Mouse (Mus musculus) c-Kit-positive CD71-positive TER-119-negative erythroid progenitor cells, embryonic 14.5 days (primary cell): ENCODE data around the gene H2-T23.
"Not testable (repeated sequence)": the region's sequence is repeated elsewhere in the genome, so short reads cannot be mapped to it uniquely, and the experiment has no call there.

ENCODE experiments used
- DNase-seq: peaks from one replicate; pipeline ENCODE4 v3.0.0-alpha.2; 2013; ENCODE audit warnings: low read depth

The H2-T23 gene

GRCm38 (mm10) chr17:36023710-36024654 lies 8.7 kb downstream of the H2-T23 start:
- DNase-seq = no peak

GRCm38 (mm10) chr17:36022922-36023321 lies 9.7 kb downstream of the H2-T23 start:
- DNase-seq = no peak

DNA sequence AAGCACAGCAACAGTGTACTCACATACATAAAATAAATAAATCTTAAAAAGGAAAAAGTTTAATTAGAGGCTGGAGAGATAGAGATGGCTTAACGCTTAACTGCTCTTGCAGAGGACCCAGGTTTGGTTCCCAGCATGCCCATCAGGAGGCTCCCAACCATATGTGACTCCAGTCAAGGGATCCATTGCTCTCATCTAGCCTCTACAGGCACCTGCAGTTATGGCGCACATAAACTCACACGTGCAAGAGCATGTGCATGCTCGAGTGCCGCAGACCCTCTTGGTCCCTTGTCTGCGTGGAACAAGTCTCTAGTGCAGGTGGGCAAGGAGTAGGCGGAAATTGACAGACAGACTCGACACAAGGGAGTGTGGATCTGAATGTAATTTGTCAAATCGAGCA lies 10.6 kb downstream of the H2-T23 start:
- DNase-seq = no peak

DNA sequence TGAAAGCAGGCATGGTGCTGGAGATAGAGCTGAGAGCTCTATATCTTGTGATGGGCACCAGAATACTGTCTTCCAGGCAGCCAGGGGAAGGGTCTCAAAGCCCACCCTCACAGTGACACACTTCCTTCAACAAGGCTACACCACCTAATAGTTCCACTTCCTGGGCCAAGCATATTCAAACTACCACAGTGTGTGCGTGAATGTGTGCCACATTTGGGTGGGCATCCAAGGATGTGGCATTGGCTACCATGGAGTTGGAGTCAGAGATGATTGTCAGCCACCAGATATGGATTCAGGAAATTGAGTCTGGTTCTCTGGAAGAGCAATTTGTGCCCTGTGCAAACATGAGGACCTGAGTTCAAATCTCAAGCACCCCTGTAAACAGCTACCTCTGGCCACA lies 11.3 kb downstream of the H2-T23 start:
- DNase-seq = no peak

DNA sequence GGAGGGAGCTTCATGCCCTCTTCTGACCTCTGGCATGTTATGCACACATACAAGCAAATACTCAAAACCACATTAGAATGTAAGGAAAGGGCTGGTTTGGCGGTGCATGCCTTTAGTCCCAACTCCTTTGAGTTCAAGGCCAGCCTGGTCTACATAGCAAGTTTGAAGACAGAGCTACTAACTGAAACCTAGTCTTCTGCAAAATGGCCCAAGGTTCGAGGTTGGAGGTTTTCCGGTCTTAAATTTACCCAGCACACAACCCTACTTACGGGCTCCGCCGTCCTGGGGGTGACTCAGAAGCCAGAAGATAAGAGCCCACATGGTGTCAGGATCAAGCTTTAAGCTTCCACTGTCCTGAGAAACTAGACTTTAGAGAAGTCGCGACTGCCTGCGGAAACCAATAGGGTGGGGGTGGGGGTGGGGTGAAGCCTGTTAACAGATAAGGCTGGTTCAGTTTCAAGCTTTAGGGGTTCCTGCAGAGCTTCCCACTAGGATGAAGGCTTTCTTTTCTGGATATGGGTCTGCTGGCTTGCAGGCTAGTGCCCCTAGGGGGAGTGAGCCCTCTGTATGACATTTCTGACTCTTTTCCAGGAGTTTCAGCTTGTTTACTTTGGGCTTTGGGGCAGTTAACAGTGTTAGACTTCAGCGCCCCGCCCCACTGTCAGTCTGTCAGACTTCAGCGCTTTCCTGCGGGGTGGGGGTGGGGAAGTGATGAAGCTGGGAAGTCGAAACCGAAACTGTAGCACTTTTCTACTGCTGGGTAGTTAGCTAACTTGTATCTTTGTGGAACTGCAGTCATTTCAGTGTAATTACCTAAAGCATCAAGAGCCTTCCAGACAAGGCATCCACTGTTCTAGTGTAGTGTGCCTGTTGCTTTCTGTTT lies 12.2 kb downstream of the H2-T23 start, which contains the start of gene H2-T24:
Gene H2-T24 (minus strand): TSS at position 370 of the 883 bp plus-strand sequence.
- DNase-seq = no peak

GRCm38 (mm10) chr17:36019519-36019918 lies 13.1 kb downstream of the H2-T23 start:
- no peak for DNase-seq

GRCm38 (mm10) chr17:36018979-36019378 lies 13.7 kb downstream of the H2-T23 start:
- no peak for DNase-seq

DNA sequence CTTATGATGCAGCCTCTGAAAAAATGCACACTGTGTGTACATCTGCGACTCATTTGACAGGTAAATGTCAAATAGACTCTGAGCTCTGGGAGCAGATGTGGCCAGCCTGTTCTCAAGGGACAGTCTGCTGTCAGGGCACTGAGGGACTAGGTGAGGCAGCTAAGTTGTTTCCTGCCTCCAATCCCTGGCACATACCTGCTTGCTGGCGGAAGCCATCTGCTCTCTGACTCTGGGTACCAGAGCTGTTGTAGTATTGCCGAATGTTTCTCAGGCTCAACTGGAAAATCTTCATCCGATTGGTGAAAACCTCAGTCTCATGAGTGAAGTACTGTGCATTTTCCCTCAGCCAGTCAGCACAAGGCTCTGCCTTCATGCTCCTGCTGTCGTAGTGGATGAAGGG lies 15.6 kb downstream of the H2-T23 start:
- DNase-seq = no peak

DNA sequence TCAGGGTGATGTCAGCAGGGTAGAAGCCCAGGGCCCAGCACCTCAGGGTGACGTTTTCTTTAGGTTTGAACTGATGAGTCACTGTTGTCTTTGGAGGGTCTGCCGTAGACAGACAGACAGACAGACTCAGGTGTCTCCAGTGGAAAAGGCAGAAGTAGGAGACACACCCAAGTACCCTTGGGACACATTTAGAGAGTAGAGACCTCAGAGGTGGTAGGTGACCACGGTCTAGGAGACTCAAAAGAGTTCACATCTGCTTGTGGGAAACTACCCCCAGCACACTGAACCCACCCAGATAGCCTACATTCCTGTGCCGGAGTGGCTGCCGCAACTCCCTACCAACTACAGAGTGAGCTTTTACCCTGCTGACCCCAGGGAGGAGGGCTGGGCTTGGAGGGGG lies 17.7 kb downstream of the H2-T23 start:
- DNase-seq = no peak

GRCm38 (mm10) chr17:36004409-36004808 lies 28.2 kb downstream of the H2-T23 start:
- not testable (repeated sequence) for DNase-seq

- no peak for DNase-seq
Observed at GRCm38 (mm10) chr17:36003331-36003730, 29.3 kb downstream of the H2-T23 start.

DNA sequence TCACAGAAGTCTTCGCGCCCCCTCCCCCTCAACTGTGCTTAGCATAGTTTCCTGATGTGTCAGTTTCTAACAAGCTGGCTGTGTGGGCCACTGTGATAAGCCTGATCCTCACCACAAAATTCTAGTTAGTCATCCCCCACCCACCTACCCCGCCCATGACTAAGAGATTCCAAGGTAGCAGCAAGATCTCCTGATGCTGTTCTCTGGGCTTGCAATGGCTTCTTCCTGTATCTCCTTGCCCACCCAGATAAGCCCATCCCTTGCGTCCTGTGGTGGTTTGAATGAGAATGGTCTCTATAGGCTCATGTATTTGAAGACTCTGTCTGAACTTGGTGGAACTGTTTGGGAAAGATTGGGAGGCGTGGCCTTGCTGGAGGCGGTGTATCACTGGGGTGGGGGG lies 30.7 kb downstream of the H2-T23 start:
- peak; percentile 77 for DNase-seq

GRCm38 (mm10) chr17:36001121-36001897 lies 31.3 kb downstream of the H2-T23 start:
- no peak for DNase-seq

- no peak for DNase-seq
Observed at GRCm38 (mm10) chr17:36000349-36000748, 32.3 kb downstream of the H2-T23 start.

GRCm38 (mm10) chr17:35999356-35999755 lies 33.3 kb downstream of the H2-T23 start:
- no peak for DNase-seq

- no peak for DNase-seq
Observed at GRCm38 (mm10) chr17:35998545-35999305, 33.9 kb downstream of the H2-T23 start.

- no peak for DNase-seq
Observed at GRCm38 (mm10) chr17:35997713-35998510, 34.7 kb downstream of the H2-T23 start.

- peak; percentile 99 for DNase-seq
Observed at GRCm38 (mm10) chr17:35996949-35997348, 35.7 kb downstream of the H2-T23 start.

GRCm38 (mm10) chr17:35994879-35995240 lies 37.8 kb downstream of the H2-T23 start:
- no peak for DNase-seq

- DNase-seq = peak; percentile 79
Observed at GRCm38 (mm10) chr17:35994175-35994878, 38.3 kb downstream of the H2-T23 start.
